Mouse (Mus musculus) naive thymus-derived CD4-positive, alpha-beta T cell, adult 2 months (primary cell): Measurements from ENCODE around the gene Atp6v1a.

ENCODE experiments used
- DNase-seq: peaks from one replicate; pipeline ENCODE4 v3.0.0-alpha.2; 2011; ENCODE audit warnings: low read depth

Gene Atp6v1a

DNA sequence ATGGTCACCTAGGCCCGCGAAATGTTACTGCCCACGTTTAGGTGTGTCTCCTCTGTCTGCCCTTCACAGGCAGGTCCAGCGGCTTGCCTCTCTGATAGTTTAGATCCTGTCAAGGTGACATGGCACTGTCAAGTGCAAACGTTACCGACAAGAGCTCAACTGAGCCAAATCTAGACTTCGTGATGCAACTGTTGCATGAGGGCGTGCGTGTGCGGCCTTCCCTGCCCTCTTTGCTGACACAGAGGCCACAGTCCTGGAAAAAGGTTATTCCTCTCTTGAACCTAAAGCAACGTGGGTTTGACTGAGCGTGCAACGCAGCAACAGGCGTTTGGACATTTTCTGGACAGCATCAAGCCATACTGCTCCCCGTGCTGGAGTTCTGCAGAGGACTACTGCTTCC is 78.2 kb downstream of the Atp6v1a start:
- DNase-seq: no peak

DNA sequence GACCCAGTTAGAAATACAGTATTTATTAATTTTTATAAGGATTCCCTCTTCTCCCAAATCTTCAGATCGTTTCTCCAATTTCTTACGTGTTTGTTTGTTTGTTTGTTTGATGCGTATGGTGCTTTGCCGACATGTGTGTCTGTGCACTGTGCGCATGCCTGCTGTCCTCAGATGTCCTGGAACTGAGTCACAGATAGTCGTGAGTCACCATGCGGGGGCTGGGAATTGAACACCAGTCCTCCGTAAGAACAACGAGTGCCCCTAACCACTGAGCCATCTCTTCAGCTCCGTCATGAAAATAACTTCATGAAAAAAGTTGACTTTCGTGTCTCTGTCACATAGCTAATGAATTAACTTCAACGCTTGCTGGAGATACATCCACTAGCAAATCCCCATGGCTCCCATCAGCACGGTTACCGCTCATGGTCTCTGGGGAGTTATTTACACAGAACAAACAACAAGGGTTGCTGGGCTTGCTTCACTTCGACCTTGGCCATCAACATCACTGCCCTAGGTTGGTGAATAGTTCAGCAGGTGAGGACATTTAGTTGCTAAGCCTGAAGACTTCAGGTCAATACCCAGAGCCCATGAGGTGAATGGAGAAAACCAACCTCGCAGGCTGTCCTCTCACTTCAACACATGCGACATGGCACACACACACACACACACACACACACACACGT is 78.8 kb downstream of the Atp6v1a start:
- DNase-seq: no peak

- peak; percentile 70 for DNase-seq
Observed at GRCm38 (mm10) chr16:44058745-44059144, 80.8 kb downstream of the Atp6v1a start.

- no peak for DNase-seq
Observed at GRCm38 (mm10) chr16:44055766-44056165, 83.7 kb downstream of the Atp6v1a start.

- no peak for DNase-seq
Observed at GRCm38 (mm10) chr16:44053265-44053664, 86.2 kb downstream of the Atp6v1a start.

- DNase-seq: no peak
Observed at GRCm38 (mm10) chr16:44052390-44052789, 87.1 kb downstream of the Atp6v1a start.

GRCm38 (mm10) chr16:44050139-44050538 is 89.4 kb downstream of the Atp6v1a start:
- DNase-seq: no peak

DNA sequence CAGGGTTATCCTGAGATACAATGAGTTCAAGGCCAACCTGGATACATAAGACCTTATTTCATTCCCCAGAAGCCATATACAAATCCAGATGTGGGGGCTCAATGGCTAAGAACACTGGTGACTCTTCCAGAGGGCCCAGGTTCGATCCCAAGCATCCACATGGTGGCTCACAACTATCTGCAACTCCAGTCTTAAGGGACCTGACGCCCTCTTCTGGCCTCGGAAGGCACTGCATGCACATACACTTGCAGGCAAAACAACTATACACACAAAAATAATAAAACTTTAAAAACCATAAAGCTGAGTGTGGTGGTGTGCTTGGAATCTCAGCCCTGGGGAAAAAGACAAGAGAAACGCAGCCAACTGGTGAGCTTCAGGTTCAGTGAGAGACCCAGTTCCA is 100.4 kb downstream of the Atp6v1a start:
- DNase-seq: no peak
